Mouse (Mus musculus): ENCODE data around the gene Htra3. TPM values are rescaled to one million over a fixed set of nuclear protein-coding genes. Genes with fewer than 3 reads are reported as not detected.
A peak's percentile ranks its signal among the peaks of the same experiment; 100 is the strongest.

The Htra3 gene
- polyA plus RNA-seq (2014; fragmentation: Nextera tagmentation; extraction: Ambion mirVana) = 17.2 and 18.1 TPM in 2 replicates

DNA sequence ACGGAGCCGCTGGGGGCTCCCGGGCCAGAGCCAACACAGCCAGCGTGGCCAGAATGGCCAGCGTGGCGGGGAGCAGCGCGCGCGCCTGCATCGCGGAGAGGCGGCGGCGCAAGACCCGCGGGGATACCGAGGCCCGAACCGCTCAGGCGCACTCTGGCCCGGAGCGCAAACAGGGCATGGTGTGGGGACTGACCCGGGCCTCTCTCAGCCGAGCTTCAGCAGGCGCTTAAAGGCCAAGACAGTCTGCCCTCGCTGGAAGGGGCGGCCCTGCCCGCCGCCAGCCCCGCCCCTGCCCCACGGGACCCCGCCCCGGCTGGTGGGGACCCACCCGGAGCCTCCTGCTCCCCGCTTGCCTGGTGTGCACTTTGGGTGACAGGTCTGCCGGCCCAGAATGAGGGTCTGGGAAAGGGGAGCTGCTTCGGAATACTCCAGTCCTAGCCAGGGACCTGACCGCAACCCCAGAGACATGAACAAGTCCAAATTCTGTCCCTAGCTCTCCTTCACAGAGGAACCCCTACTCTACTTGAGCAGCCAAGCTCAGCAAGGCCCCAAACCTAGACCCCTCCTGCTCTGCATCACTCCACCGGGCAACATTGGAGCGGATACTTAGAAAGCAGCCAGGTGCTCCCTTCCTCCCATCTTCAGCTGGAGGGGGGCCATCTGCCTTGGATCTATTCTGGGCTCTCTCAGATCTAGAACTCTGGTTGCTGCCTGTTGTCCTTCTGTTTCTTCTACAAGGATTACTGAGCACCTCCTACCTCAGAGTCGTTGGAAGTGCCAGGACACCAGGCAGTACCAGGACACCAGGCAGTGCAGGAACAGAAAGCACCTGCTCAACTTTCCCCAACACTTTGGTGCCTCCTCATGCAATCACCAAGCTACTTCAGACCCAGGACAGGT is at the start of gene Htra3:
Gene Htra3, minus strand, starts transcription at position 527 of the 900 bp plus-strand sequence.
- H3K9ac ChIP-seq = peak within 1 kb of the TSS; percentile 51
- H3K27me3 ChIP-seq (ENCODE audit: control insufficient read depth, insufficient read depth, low read length) = peaks cover 41% of the 10 kb centered on the region
- no peaks in the 10 kb centered on the region for H3K9me3 ChIP-seq (ENCODE audit: control insufficient read depth, low read length)
- no peaks in the 10 kb centered on the region for H3K36me3 ChIP-seq (replicated peaks; ENCODE audit: control insufficient read depth, insufficient read depth)
- H3K4me2 ChIP-seq (replicated peaks) = peak within 1 kb of the TSS; percentile 66
- no peak for ATAC-seq (ENCODE audit: low FRiP score)
- no peak for DNase-seq (ENCODE audit: low spot score)
- peak within 1 kb of the TSS; percentile 37 for H3K4me3 ChIP-seq (replicated peaks; ENCODE audit: low read length)
- WGBS = 11% methylated on average over 41 of the region's 42 CpGs
- H3K27ac ChIP-seq = no peak within 1 kb of the TSS
- 0 out of 2 replicates have a peak, but pooled peaks cover 5% of the 10 kb centered on the region for H3K4me1 ChIP-seq (replicated peaks; ENCODE audit: control insufficient read depth, insufficient read depth, low read length)

DNA sequence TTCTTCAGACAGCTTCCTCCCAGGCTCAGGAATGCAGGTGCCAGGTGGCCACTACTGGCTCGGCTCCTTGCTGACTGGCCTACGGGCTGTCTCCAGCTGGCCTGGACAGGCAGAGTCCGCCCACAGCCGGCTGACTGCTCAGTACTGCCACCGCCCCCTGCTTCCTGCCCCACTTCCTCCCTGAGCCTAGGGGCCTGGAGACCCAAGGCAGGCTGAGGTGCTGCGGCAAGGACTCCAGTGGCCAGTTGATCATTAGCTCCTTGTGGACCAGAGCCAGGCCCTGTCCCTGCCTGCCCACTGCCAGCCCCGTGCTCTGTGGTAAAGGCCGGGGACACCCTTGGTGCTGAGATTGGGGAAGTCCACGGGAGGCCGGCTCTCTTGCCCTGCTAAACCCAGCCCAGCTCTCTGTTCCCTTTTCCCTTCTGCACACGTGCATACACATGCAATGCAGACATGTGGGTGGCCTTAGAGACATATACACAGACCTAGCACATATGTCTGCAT is 49.4 kb upstream of the Htra3 start:
- no peaks in the 10 kb centered on the region for H3K27me3 ChIP-seq (ENCODE audit: control insufficient read depth, insufficient read depth, low read length)
- 62% methylated on average over 11 of the region's 11 CpGs for WGBS
- H3K4me1 ChIP-seq (replicated peaks; ENCODE audit: control insufficient read depth, insufficient read depth, low read length) = no peaks in the 10 kb centered on the region
- no peak overlapping the region for H3K9ac ChIP-seq
- H3K9me3 ChIP-seq (ENCODE audit: control insufficient read depth, low read length) = no peaks in the 10 kb centered on the region
- H3K36me3 ChIP-seq (replicated peaks; ENCODE audit: control insufficient read depth, insufficient read depth) = no peaks in the 10 kb centered on the region
- peak overlapping the region; percentile 6; the same call in 1 of the 2 replicates for H3K4me2 ChIP-seq (replicated peaks)
- H3K27ac ChIP-seq = peak overlapping the region; percentile 22; the same call in 1 of the 2 replicates
- ATAC-seq (ENCODE audit: low FRiP score) (peak; percentile 40; the same call in 1 of the 2 replicates), DNase-seq (ENCODE audit: low spot score) (no peak)
- H3K4me3 ChIP-seq (replicated peaks; ENCODE audit: low read length) = no peak overlapping the region

DNA sequence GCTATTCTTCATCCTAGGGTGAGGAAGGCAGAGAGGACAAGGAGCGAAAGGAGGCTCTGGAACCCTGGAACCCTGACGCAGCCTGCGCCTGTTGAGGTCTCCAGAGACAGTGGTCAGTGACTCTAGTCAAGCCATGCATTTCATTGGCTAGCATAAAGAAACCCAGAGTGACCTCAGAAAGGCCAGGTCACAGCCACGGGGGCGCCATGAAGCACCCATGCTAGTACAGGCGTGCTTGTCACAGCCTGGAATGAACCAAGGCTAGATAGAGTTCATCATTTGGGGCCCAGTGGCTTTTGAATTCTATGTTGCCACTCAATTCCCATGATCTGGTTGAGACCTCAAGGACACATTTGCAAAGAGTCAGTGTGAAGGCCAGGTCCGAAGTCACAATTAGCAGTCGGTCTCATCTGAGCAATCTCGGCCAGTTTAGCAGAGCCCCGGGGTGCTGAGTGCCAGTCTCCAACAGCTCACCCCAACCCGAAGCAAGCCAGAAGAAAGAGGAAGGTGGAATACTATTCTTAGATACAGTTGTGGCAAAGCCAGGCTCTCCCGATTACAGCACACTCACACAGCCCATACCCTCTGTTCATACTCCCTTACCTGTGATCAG is 48.9 kb upstream of the Htra3 start:
- ATAC-seq (ENCODE audit: low FRiP score) (no peak), DNase-seq (ENCODE audit: low spot score) (no peak)
- H3K9ac ChIP-seq = no peak overlapping the region
- no peaks in the 10 kb centered on the region for H3K4me1 ChIP-seq (replicated peaks; ENCODE audit: control insufficient read depth, insufficient read depth, low read length)
- H3K36me3 ChIP-seq (replicated peaks; ENCODE audit: control insufficient read depth, insufficient read depth) = no peaks in the 10 kb centered on the region
- peak overlapping the region; percentile 6; the same call in 1 of the 2 replicates for H3K4me2 ChIP-seq (replicated peaks)
- 87% methylated on average over 12 of the region's 12 CpGs for WGBS
- no peak overlapping the region for H3K4me3 ChIP-seq (replicated peaks; ENCODE audit: low read length)
- no peak overlapping the region for H3K27ac ChIP-seq
- H3K9me3 ChIP-seq (ENCODE audit: control insufficient read depth, low read length) = no peaks in the 10 kb centered on the region
- H3K27me3 ChIP-seq (ENCODE audit: control insufficient read depth, insufficient read depth, low read length) = no peaks in the 10 kb centered on the region

DNA sequence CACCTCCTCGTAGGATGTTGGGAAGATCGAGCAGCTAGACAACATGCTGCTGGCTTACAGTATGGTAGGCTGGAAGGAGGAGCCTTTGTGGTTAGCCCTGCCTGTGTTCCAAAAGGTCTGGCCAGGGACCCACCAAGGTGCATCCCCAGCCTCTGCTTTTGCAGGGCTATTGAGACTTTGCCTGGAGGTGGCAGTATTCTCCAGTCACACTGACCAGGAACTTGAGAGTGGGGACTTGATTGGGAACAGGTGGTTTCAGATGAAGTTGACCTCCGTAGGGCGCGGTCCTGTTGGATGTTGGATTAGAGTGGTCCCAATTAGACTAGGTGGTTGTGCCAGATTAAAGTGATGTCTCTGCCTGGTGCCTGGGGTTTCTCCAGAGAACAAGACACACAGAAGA is 47.9 kb upstream of the Htra3 start:
- H3K27me3 ChIP-seq (ENCODE audit: control insufficient read depth, insufficient read depth, low read length) = no peaks in the 10 kb centered on the region

DNA sequence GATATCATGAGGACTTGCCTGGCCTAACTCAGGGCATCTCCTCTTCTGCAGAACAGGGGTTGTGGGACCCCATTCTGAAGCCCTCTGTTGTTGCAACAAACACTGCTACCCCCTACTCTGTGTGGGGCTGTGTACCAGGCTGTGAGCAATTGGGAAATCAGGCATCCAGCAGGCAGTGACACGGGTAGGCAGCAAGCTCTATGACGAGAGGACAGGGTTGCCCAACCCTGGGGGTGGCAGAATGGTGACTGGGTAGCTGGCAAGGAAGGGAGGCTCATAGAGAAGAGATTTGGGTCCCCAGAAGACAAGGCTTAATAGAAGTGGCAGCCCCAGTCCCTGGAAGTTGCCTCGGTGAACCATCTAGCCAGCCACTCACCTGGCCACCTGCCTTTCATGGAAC is 46.3 kb upstream of the Htra3 start:
- no peak overlapping the region for H3K9ac ChIP-seq
- H3K4me3 ChIP-seq (replicated peaks; ENCODE audit: low read length) = no peak overlapping the region
- no peak overlapping the region for H3K4me2 ChIP-seq (replicated peaks)
- DNase-seq (ENCODE audit: low spot score) = no peak
- H3K9me3 ChIP-seq (ENCODE audit: control insufficient read depth, low read length) = no peaks in the 10 kb centered on the region
- ATAC-seq (ENCODE audit: low FRiP score) = no peak
- no peaks in the 10 kb centered on the region for H3K36me3 ChIP-seq (replicated peaks; ENCODE audit: control insufficient read depth, insufficient read depth)
- H3K27me3 ChIP-seq (ENCODE audit: control insufficient read depth, insufficient read depth, low read length) = no peaks in the 10 kb centered on the region
- H3K4me1 ChIP-seq (replicated peaks; ENCODE audit: control insufficient read depth, insufficient read depth, low read length) = no peaks in the 10 kb centered on the region
- H3K27ac ChIP-seq = no peak overlapping the region
- 80% methylated on average over 3 of the region's 3 CpGs for WGBS

More for the DNA sequence above, 47.9 kb upstream of the Htra3 start:
- no peak for DNase-seq (ENCODE audit: low spot score)
- no peak overlapping the region for H3K4me3 ChIP-seq (replicated peaks; ENCODE audit: low read length)
- no peak overlapping the region for H3K27ac ChIP-seq
- H3K9me3 ChIP-seq (ENCODE audit: control insufficient read depth, low read length) = no peaks in the 10 kb centered on the region
- H3K4me2 ChIP-seq (replicated peaks) = no peak overlapping the region
- 92% methylated on average over 5 of the region's 5 CpGs for whole genome bisulfite sequencing
- no peaks in the 10 kb centered on the region for H3K4me1 ChIP-seq (replicated peaks; ENCODE audit: control insufficient read depth, insufficient read depth, low read length)
- ATAC-seq (ENCODE audit: low FRiP score) = no peak
- H3K36me3 ChIP-seq (replicated peaks; ENCODE audit: control insufficient read depth, insufficient read depth) = no peaks in the 10 kb centered on the region
- no peak overlapping the region for H3K9ac ChIP-seq

DNA sequence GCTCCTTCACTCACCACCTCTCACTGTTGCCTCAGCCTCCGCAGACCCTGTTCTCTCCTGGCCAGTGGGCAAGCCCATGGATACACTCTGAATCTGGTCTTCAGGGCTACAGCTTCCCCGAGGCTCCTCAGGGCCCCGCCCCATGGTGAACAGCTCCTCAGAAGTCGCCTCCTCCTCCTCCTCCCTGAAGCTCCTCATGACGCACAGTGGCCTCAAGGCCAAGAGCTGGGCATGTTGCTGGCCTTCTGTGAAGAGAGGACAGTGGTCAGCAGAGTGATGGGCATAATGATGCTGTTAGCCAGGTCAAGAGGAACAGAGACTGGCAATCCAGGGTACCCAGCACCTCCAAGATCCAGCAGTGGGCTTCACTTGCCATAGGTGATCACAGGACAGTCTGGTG is 44.3 kb upstream of the Htra3 start:
- no peaks in the 10 kb centered on the region for H3K9me3 ChIP-seq (ENCODE audit: control insufficient read depth, low read length)
- no peaks in the 10 kb centered on the region for H3K4me1 ChIP-seq (replicated peaks; ENCODE audit: control insufficient read depth, insufficient read depth, low read length)
- WGBS = 85% methylated on average over 5 of the region's 5 CpGs
- DNase-seq (ENCODE audit: low spot score) (no peak), ATAC-seq (ENCODE audit: low FRiP score) (no peak)
- no peak overlapping the region for H3K4me2 ChIP-seq (replicated peaks)
- no peak overlapping the region for H3K4me3 ChIP-seq (replicated peaks; ENCODE audit: low read length)
- no peaks in the 10 kb centered on the region for H3K36me3 ChIP-seq (replicated peaks; ENCODE audit: control insufficient read depth, insufficient read depth)
- no peak overlapping the region for H3K27ac ChIP-seq
- H3K9ac ChIP-seq = no peak overlapping the region
- H3K27me3 ChIP-seq (ENCODE audit: control insufficient read depth, insufficient read depth, low read length) = no peaks in the 10 kb centered on the region

DNA sequence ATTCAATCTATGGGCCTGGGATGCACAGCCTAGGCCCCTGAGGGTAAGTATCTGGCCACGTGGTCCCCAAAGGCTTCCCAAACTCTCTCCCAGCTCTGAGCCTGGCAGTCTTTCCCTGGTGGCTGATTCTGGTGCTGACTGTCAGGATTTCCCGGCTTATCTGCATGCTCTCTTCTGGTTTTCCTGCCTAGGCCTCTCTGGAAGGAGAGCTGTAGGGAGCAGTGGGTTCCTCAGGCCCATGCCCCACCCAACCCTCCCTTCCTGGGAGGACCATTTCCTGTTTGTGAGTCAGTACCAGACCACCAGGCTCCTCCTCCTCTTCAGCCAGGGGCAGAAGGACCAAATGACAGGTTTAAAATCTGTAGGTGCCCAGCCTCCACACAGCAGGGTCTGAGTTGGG is 43.1 kb upstream of the Htra3 start:
- no peaks in the 10 kb centered on the region for H3K36me3 ChIP-seq (replicated peaks; ENCODE audit: control insufficient read depth, insufficient read depth)
- no peaks in the 10 kb centered on the region for H3K9me3 ChIP-seq (ENCODE audit: control insufficient read depth, low read length)
- no peaks in the 10 kb centered on the region for H3K4me1 ChIP-seq (replicated peaks; ENCODE audit: control insufficient read depth, insufficient read depth, low read length)
- no peak overlapping the region for H3K9ac ChIP-seq
- DNase-seq (ENCODE audit: low spot score) (no peak), ATAC-seq (ENCODE audit: low FRiP score) (no peak)
- H3K27me3 ChIP-seq (ENCODE audit: control insufficient read depth, insufficient read depth, low read length) = no peaks in the 10 kb centered on the region
- H3K4me3 ChIP-seq (replicated peaks; ENCODE audit: low read length) = no peak overlapping the region
- 57% methylated on average over 2 of the region's 2 CpGs for WGBS
- no peak overlapping the region for H3K27ac ChIP-seq
- no peak overlapping the region for H3K4me2 ChIP-seq (replicated peaks)

DNA sequence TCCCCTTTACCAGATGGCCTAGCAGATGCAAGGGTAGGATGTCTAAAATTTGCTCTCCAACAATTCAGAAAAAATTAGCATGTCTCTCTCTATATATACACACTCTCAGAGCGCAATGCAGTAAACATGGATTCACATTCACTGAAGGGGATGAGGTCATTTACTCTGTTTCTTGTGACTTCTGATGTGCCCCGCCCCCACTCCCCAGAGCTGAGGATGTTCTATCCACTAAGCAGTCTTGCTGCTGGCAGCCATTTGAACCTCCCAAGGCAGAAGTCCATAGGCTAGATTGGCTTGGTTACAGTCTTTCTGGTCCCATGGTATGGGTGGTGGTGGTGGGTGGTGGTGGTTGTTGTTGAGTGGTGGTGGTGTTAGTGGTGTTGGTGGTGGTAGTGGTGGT is 42.4 kb upstream of the Htra3 start:
- Histone ChIP-seq H3K9me3 (ENCODE audit: control insufficient read depth, low read length) (no peaks in the 10 kb centered on the region), H3K4me3 (replicated peaks; ENCODE audit: low read length) (no peak overlapping the region), H3K4me2 (replicated peaks) (no peak overlapping the region), H3K36me3 (replicated peaks; ENCODE audit: control insufficient read depth, insufficient read depth) (no peaks in the 10 kb centered on the region), H3K27me3 (ENCODE audit: control insufficient read depth, insufficient read depth, low read length) (no peaks in the 10 kb centered on the region), H3K27ac (no peak overlapping the region), H3K4me1 (replicated peaks; ENCODE audit: control insufficient read depth, insufficient read depth, low read length) (no peaks in the 10 kb centered on the region), H3K9ac (no peak overlapping the region)
- DNase-seq (ENCODE audit: low spot score) = no peak
- 95% methylated on average over 2 of the region's 2 CpGs for WGBS
- ATAC-seq (ENCODE audit: low FRiP score) = no peak

DNA sequence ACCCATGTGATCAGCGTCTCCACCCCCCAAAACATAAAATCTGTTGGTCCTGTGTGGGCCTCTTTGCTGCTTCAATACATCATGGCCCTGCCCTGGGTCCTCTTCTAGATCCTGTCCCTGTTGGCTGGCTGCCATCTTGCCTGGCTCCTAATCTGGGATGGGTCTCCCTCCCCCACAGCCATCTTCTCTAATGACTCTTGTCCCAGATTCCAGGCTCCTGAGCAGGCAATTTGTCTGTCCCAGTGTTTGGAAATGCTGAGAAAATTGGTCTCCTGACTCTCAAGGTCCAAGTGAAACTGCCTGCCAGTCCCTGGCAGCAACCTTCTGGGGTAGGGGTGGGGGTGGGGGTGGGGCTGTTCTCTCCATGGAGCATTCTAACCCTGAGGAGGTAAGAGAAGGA is 40.3 kb upstream of the Htra3 start:
- ATAC-seq (ENCODE audit: low FRiP score) (no peak), DNase-seq (ENCODE audit: low spot score) (no peak)
- Histone ChIP-seq H3K4me2 (replicated peaks) (no peak overlapping the region), H3K36me3 (replicated peaks; ENCODE audit: control insufficient read depth, insufficient read depth) (no peaks in the 10 kb centered on the region), H3K27ac (no peak overlapping the region), H3K27me3 (ENCODE audit: control insufficient read depth, insufficient read depth, low read length) (no peaks in the 10 kb centered on the region), H3K4me1 (replicated peaks; ENCODE audit: control insufficient read depth, insufficient read depth, low read length) (no peaks in the 10 kb centered on the region), H3K9ac (no peak overlapping the region), H3K9me3 (ENCODE audit: control insufficient read depth, low read length) (no peaks in the 10 kb centered on the region), H3K4me3 (replicated peaks; ENCODE audit: low read length) (no peak overlapping the region)
- 100% methylated on average over 1 of the region's 1 CpGs for WGBS

Data from hindbrain, embryonic 14.5 days (tissue).